Mouse (Mus musculus) testis, adult 2 months (tissue): ENCODE results near the gene Zfyve16.

ENCODE experiments used
- CTCF ChIP-seq: fragments of 200-500 bp; IDR thresholded peaks from 2 replicates; pipeline ENCODE4 v1.5.1; 2012; ENCODE audit warnings: low read depth, mild to moderate bottlenecking, inconsistent platforms, low read length, moderate library complexity; ENCODE audit not compliant: control insufficient read depth, insufficient read depth, insufficient replicate concordance
- POLR2A ChIP-seq: fragments of 200-500 bp; IDR thresholded peaks from 2 replicates; pipeline ENCODE4 v1.6.1; 2012; ENCODE audit warnings: low read depth, mild to moderate bottlenecking, inconsistent platforms, low read length, moderate library complexity; ENCODE audit not compliant: control insufficient read depth

DNA sequence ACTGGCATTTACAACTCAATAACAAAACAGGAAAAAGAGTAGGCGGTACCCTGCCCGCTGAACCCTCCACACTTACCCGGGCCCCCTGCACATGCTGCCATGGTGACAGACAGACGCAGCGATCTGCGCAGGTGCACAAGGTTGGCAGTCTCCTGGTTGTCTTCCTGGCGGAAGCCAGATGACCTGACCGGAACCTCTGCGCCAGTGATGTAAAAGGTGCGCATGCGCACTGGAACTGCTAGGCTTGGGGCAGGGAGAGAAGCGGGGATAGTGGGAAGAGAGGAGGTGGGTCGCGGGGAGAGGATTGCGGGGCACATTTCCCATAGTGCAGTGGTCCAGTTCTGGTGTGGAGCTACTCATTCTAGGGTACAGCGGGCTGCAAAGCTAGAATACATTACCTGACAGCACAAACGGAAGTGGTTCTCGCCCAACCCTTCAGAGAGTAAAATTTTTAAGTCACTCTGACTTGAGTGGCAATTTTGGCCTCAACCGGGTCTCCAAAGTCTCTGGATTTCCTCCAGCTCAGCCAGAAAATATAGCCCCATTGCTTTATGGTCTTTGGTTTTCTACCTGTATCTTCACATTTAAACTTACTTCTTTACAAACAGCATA is 46.7 kb downstream of the Zfyve16 start, which contains the start of gene Fam151b:
- TF ChIP-seq POLR2A = peak; percentile 85
- no peak for TF ChIP-seq CTCF
